Mouse (Mus musculus) spleen, postnatal 36 days (tissue): ENCODE data around the gene Csde1.

Experiments used
- DNase-seq, 2 experiments: peaks; one replicate each; pipeline ENCODE4 v3.0.0; 2022; ENCODE audit warnings: low spot score in 2 of 2, mixed read lengths in 1 of 2

Csde1 gene

GRCm38 (mm10) chr3:103058207-103059157 is 38.3 kb downstream of the Csde1 start, which contains the start of gene Nras:
Gene Nras (plus strand): TSS chr3:103058285.
- DNase-seq: peak; percentile 90 to 92

- no peak for DNase-seq
These were observed 46.7 kb downstream of the Csde1 start for GRCm38 (mm10) chr3:103066927-103067326.

- DNase-seq: no peak
These were observed 48.7 kb downstream of the Csde1 start for GRCm38 (mm10) chr3:103068971-103069370.

GRCm38 (mm10) chr3:103073771-103074170 is 53.5 kb downstream of the Csde1 start, which contains the start of gene Ampd1:
Gene Ampd1 (plus strand): TSS chr3:103074014.
- DNase-seq: no peak

GRCm38 (mm10) chr3:103075871-103076270 is 55.6 kb downstream of the Csde1 start:
- no peak for DNase-seq

GRCm38 (mm10) chr3:103076476-103076875 is 56.2 kb downstream of the Csde1 start:
- DNase-seq: no peak

GRCm38 (mm10) chr3:103079301-103079700 is 59.1 kb downstream of the Csde1 start:
- no peak for DNase-seq

- no peak for DNase-seq
These were observed 60.8 kb downstream of the Csde1 start for GRCm38 (mm10) chr3:103081051-103081450.

- no peak for DNase-seq
These were observed 61.7 kb downstream of the Csde1 start for GRCm38 (mm10) chr3:103081861-103082453.

DNA sequence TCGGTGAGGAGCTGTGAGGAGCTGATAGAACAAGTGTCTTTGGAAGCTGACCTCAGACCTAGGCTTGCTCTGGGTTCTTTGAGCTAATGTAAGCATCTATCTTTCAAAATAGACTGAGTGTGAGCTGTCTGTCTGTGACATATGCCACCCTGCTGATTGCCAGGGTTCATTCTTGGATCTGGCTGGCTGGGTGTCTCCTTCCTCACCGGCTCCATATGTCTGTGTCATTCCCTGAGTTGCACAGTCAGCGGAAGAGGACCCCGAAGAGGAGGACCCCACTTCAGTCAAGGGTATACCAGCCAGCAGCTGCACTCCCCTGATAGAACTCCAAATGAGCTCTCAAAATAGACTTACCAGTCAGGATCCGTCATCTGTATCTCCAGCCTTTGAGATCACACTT is 62.5 kb downstream of the Csde1 start:
- DNase-seq: no peak

DNA sequence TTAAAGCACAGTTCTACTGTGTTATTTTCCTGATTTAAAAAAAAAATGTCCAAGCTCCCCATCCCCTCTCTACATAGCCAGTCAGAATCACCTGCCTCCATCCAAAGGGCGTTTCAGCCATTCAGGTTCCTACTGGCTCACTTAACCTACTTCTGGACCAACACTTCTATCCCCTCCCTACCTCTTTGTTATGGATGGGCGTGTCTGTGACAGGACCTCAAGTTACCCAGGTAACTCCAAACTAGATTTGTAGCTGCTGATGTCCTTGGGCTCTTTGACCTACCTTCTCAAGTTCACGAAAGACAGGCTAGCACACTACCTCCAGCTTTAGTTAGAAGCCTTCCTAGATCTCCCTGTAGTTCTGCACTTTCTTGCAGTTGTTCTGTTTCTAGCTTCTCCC is 65.8 kb downstream of the Csde1 start:
- no peak for DNase-seq

GRCm38 (mm10) chr3:103091753-103092152 is 71.5 kb downstream of the Csde1 start:
- DNase-seq: peak; percentile 17 to 24

GRCm38 (mm10) chr3:103098662-103099061 is 78.4 kb downstream of the Csde1 start:
- peak; percentile 8 for DNase-seq

DNA sequence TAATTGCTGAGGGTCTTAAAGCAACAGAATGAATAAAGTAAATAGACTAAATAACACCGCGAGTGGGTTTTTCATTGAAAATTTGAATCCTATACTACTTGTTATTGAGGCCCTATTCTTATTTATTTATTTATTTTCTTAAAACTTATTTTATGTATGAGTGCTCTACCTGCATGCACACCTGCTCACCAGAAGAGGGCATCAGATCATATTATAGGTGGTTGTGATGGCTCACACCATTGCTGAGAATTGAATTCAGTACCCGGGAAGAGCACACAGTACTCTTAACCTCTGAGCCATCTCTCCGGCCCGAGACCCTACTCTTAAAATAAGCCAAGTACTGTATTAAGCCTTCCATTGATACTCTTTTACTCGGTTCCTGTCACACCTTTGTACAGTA is 79.4 kb downstream of the Csde1 start:
- DNase-seq: no peak

DNA sequence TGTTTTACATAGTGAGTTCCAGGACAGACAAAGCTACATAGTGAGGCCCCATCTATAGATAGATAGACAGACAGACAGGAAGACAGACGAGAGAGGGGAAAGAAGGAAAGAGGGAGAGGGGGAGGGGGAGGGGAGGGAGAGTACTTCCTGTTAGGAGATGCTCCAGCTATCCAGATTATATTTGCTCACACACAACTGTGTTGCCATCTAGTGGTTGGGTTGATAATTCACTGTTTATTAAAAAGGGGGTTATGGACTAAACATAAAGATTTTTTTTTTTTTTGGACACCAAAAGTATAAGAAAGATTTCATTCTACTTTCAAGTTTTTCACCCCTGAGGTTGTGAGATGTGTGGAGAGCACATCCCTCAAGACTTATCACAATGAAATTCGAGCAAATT is 80.5 kb downstream of the Csde1 start:
- no peak for DNase-seq

- DNase-seq: no peak
These were observed 81.0 kb downstream of the Csde1 start for GRCm38 (mm10) chr3:103101194-103101593.

- peak in 1 of 2 experiments; percentile 15 for DNase-seq
These were observed 81.7 kb downstream of the Csde1 start for GRCm38 (mm10) chr3:103101909-103102308.

DNA sequence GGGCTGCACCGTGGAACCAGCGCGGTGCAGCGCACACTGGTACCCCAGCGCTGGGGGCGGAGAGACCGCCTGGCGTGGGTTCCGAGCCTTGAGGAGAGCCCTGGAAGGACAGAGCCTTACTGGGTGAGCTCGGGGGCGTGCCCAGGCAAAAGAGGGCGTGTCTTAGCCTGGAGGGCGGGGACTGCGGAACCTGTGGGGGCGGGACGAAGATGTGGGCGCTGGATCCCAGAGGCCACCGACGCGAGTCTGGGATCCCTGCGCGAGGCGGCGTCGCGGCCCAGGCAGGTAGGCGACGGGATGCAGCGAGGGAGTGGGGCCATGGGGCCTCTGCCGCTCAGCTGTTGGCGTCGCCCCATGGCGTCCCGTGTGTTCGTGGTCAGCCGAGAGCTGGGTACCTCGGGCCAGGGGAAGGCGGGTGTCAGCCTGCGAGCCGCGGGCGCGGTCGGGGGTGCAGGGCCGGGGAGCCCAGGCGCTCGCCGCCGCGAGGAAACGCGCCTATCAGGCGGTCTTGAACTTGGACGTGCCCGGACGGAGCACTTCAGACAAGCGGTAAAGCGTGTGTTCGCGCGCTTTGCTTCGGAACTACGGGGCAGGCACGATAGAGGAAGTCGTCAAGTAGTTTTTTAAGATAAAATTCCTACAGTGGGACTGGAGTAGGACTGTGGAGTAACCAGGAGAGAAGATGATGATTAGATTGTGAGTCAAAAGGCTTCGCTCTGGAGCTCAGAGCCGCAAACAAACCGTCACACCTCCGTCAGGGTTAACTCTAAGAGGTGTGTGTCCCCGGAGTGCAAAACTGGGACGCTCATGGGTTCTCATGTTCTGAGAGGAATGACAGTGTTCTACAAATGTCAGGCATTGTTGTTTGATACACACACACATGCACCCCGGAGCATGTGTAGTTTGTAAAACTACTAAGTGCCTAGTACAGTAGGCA is 82.5 kb downstream of the Csde1 start, which contains the start of gene Dennd2c:
Dennd2c (plus strand) TSS at position 151 of the 937 bp plus-strand sequence.
- DNase-seq: peak; percentile 86 to 88
